Mouse (Mus musculus) ES-Bruce4 (cell line): Measurements from ENCODE around the gene Atp2b4. TPM values are rescaled to one million over a fixed set of nuclear protein-coding genes. Genes with fewer than 3 reads are reported as not detected.

Experiments
- H3K27ac ChIP-seq: 2 replicates; pipeline ENCODE4 v1.5.1; 2012; ENCODE audit warnings: low read length, inconsistent platforms; ENCODE audit not compliant: insufficient read depth
- H3K27me3 ChIP-seq: 2 replicates; pipeline ENCODE4 v1.6.1; 2012; ENCODE audit warnings: mild to moderate bottlenecking, low read length, inconsistent platforms; ENCODE audit not compliant: control insufficient read depth, poor library complexity, insufficient read depth, severe bottlenecking
- H3K36me3 ChIP-seq: 2 replicates; pipeline ENCODE4 v1.6.1; 2012; ENCODE audit warnings: inconsistent platforms, mild to moderate bottlenecking, low read length, moderate library complexity; ENCODE audit not compliant: control insufficient read depth, poor library complexity, insufficient read depth, severe bottlenecking
- H3K4me1 ChIP-seq: one replicate; pipeline ENCODE4 v1.8.1; 2011; ENCODE audit warnings: low read length; ENCODE audit not compliant: control insufficient read depth, insufficient read depth
- H3K4me3 ChIP-seq: 2 replicates; pipeline ENCODE4 v1.5.1; 2011; ENCODE audit warnings: low read depth, mild to moderate bottlenecking, low read length
- H3K9ac ChIP-seq: 2 replicates; pipeline ENCODE4 v1.6.1; 2012; ENCODE audit warnings: low read depth, mild to moderate bottlenecking, inconsistent platforms; ENCODE audit not compliant: poor library complexity, severe bottlenecking
- H3K9me3 ChIP-seq: replicated peaks from 2 replicates; pipeline ENCODE4 v1.6.1; 2012; ENCODE audit warnings: mild to moderate bottlenecking, low read length, inconsistent platforms; ENCODE audit not compliant: control insufficient read depth, poor library complexity, insufficient read depth, severe bottlenecking
- CTCF ChIP-seq: IDR thresholded peaks from one replicate; pipeline ENCODE4 v1.8.1; 2011; ENCODE audit warnings: low read depth, low read length
- EP300 ChIP-seq: IDR thresholded peaks from 2 replicates; pipeline ENCODE4 v1.6.1; 2011; ENCODE audit warnings: low read depth, low read length; ENCODE audit not compliant: insufficient read depth
- POLR2A ChIP-seq: IDR thresholded peaks from one replicate; pipeline ENCODE4 v1.8.1; 2011; ENCODE audit warnings: low read length; ENCODE audit not compliant: insufficient read depth
- polyA plus RNA-seq: library from polyadenylated mRNA; stranded (reverse); fragments of >200 nt; gene quantifications from 2 replicates; pipeline ENCODE4 v1.2.4, GENCODE M21; 2011; ENCODE audit warnings: low read depth; ENCODE audit not compliant: missing spikeins, insufficient read depth, insufficient read length

Gene Atp2b4
- polyA plus RNA-seq, 1 experiment = 16.1 TPM

DNA sequence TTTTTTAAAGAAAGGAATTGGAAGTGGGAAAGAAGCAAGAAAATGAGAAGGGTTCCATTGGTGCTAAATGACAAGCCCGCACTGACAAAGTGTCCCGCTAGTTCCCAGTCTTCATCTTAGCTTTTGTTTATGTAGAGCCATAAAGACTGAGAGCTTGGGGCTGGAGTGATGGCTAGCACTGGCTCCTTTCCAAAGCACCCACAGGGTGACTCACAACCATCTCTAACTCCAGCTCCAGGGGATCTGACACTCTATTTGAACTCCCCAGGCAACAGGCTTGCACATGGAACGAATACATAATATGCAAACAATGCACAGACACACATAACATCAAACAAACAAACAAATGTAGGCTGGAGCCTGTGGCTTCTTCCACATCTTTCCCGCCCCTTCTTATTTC, 50.9 kb downstream of the Atp2b4 start:
- H3K4me3 ChIP-seq = no peak overlapping the region
- no peaks in the 10 kb centered on the region for H3K4me1 ChIP-seq
- H3K9me3 ChIP-seq = no peaks in the 10 kb centered on the region
- TF ChIP-seq POLR2A (no peak), EP300 (no peak), CTCF (no peak)
- no peak overlapping the region for H3K9ac ChIP-seq
- H3K27me3 ChIP-seq = no peaks in the 10 kb centered on the region
- H3K27ac ChIP-seq = no peak overlapping the region
- H3K36me3 ChIP-seq = no peaks in the 10 kb centered on the region

DNA sequence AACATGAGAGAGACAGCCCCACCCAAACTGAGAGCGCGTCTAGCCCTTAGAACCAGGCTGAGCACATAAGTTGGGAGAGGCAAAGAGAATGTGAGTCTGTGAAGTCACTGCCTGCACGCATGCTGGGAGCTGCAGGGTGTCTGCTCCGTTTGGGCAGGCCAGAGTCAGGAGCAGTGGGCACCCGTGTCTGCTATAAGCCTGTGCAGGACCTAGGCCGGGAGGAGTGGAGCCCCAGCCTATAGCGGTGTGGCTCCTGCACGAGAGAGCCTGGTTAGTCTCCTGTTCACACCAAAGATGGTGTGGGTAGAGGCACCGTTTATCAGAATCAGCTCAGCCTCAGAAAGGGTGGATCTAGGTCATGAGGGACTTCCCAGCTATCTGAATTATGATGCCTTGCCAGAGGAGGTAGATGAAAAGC, 55.8 kb downstream of the Atp2b4 start:
- Histone ChIP-seq H3K27me3 (no peaks in the 10 kb centered on the region), H3K27ac (no peak overlapping the region), H3K4me3 (no peak overlapping the region), H3K4me1 (peaks cover 12% of the 10 kb centered on the region), H3K36me3 (no peaks in the 10 kb centered on the region), H3K9me3 (no peaks in the 10 kb centered on the region), H3K9ac (no peak overlapping the region)
- no peak for TF ChIP-seq POLR2A
- TF ChIP-seq CTCF = no peak
- no peak for TF ChIP-seq EP300

DNA sequence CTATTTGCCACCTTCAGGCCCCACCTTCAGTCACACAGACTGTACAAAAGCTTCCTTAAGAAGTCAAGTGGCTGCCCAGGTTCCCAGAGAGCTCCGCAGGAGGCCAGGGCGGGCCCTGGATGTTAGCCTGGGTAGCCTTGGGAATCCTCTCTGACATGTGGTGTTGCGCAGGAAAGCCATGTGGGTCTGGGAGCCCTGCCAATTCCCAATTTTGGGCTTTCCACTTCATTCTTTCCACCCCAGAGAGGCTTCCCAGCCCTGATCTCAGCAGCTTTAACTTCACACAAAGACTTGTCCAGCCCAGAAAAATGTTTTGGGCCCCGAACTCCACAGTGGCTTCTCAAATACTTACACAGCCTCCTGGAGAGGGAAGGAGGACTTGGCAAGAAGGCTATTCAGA, 56.2 kb downstream of the Atp2b4 start:
- no peaks in the 10 kb centered on the region for H3K36me3 ChIP-seq
- no peak overlapping the region for H3K9ac ChIP-seq
- no peak overlapping the region for H3K4me3 ChIP-seq
- H3K4me1 ChIP-seq = peaks cover 12% of the 10 kb centered on the region
- TF ChIP-seq POLR2A (no peak), EP300 (no peak), CTCF (no peak)
- H3K27ac ChIP-seq = no peak overlapping the region
- no peaks in the 10 kb centered on the region for H3K27me3 ChIP-seq
- H3K9me3 ChIP-seq = no peaks in the 10 kb centered on the region

DNA sequence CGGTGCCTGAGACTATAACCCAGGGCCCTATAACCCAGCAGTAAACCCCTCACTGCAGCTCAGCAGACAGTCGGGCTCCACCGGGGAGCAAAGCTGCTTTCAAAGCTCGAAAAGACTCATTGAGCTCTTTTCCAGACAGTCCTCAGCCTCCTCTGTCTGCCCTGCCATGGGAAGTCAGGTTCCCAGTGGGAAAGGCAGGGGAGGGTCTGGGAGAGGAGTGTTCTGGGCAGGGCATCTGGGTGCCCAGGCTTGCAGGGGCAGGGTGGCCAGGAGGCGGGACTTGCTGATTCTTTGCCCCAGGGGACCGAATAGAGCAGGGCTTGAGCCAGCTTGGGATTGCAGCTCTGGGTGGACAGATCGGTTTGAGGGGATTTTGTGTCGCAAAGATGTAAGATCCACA, 58.3 kb downstream of the Atp2b4 start:
- H3K4me3 ChIP-seq = no peak overlapping the region
- H3K36me3 ChIP-seq = no peaks in the 10 kb centered on the region
- no peak for TF ChIP-seq EP300
- no peak for TF ChIP-seq CTCF
- TF ChIP-seq POLR2A = no peak
- H3K4me1 ChIP-seq = peaks cover 12% of the 10 kb centered on the region
- H3K27me3 ChIP-seq = no peaks in the 10 kb centered on the region
- peak overlapping the region; percentile 2 for H3K9ac ChIP-seq
- no peaks in the 10 kb centered on the region for H3K9me3 ChIP-seq
- H3K27ac ChIP-seq = peak overlapping the region; percentile 55

GRCm38 (mm10) chr1:133741881-133742434, 58.9 kb downstream of the Atp2b4 start:
- H3K36me3 ChIP-seq = no peaks in the 10 kb centered on the region
- no peaks in the 10 kb centered on the region for H3K9me3 ChIP-seq
- 0 out of 2 replicates have a peak overlapping the region, but pooled peaks have one; percentile 4 for H3K4me3 ChIP-seq
- H3K27ac ChIP-seq = peak overlapping the region; percentile 79
- H3K27me3 ChIP-seq = no peaks in the 10 kb centered on the region
- peak overlapping the region; percentile 2 for H3K9ac ChIP-seq
- TF ChIP-seq POLR2A = no peak
- peak; percentile 88 for TF ChIP-seq EP300
- TF ChIP-seq CTCF = no peak
- peaks cover 12% of the 10 kb centered on the region for H3K4me1 ChIP-seq

DNA sequence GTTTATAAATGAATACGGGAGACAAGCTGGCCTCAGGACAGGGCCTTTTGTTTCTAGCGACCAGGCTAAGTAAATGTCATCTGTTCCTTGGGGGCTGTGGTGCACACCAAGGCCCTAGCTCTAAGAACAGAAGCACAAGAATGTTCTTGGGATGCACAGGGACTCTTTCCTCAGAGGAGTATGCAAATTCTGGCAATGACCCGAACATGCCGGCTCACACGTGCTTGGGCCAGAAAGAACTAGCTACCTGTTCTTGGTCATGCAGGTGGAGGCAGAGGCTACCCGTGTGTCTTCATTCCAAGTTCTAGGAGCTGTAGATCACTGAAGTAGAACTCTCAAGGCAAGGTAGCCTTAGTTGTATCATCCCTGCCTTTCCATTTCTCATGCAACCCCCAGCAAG, 59.7 kb downstream of the Atp2b4 start:
- H3K4me1 ChIP-seq = peaks cover 12% of the 10 kb centered on the region
- no peak overlapping the region for H3K9ac ChIP-seq
- no peaks in the 10 kb centered on the region for H3K27me3 ChIP-seq
- peak; percentile 66; the same call in 1 of the 2 replicates for TF ChIP-seq EP300
- TF ChIP-seq CTCF = no peak
- peak overlapping the region; percentile 79 for H3K27ac ChIP-seq
- H3K9me3 ChIP-seq = no peaks in the 10 kb centered on the region
- H3K4me3 ChIP-seq = no peak overlapping the region
- H3K36me3 ChIP-seq = no peaks in the 10 kb centered on the region
